Mouse (Mus musculus): ENCODE data around the gene Smg8.

GRCm38 (mm10) chr11:87046968-87047367 is 39.6 kb downstream of the Smg8 start:
- TF ChIP-seq EP300 (optimal IDR thresholded peaks at IDR 0.05) (no peak), CTCF (IDR thresholded peaks at IDR 0.05; ENCODE audit: low read depth) (no peak)

Measured in stomach, postnatal 0 days (tissue).